23 mouse cellular contexts compared by ENCODE assay signal in genomic region chr15:93494700-93495099, GRCm38 (mm10).
A peak's percentile ranks its signal among the peaks of the same experiment; 100 is the strongest.
DNase-seq lines count a peak whose midpoint lies in the region; ATAC-seq and TF ChIP-seq lines count a peak whose summit lies in the region.
"Had no signal": no experiment of that assay in that cellular context is flagged by ENCODE, and none has a peak within 500 bp of the region (broad histone marks: within the 10 kb centered on the region; RNA-seq: fewer than 3 reads in every experiment).

No protein-coding gene starts in this region.

- peaks cover 13% of the 10 kb centered on the region for H3K36me3 ChIP-seq in heart, embryonic 11.5 days (ENCODE audit: control insufficient read depth, insufficient read depth, low read length)
- peaks cover 10% of the 10 kb centered on the region for H3K36me3 ChIP-seq in lung, embryonic 16.5 days (ENCODE audit: control insufficient read depth, insufficient read depth, low read length)

- peak; percentile 93 for DNase-seq in heart, adult 11 months
- peak; percentile 13 for DNase-seq in kidney, adult 9 months
- DNase-seq in kidney, adult 8-10 months = no peak
- DNase-seq in lung, adult 2 months = no peak
- no peak for DNase-seq in thymus, postnatal 10 days (ENCODE audit: low spot score in 2 of 2)
- DNase-seq: adrenal gland, postnatal 36 days; cerebellum, adult 11-12 months; cerebellum, postnatal 14 days; embryo, embryonic 11 days; kidney, adult 18-20 months; kidney, postnatal 10 days; right cerebral cortex, adult 18-20 months; right cerebral cortex, postnatal 4 days; thymus, postnatal 25 days had no signal

- H3K27ac ChIP-seq in heart, embryonic 11.5 days (ENCODE audit: low read depth, low read length) = no peak overlapping the region
- H3K27ac ChIP-seq in lung, embryonic 16.5 days (ENCODE audit: low read length) = no peak overlapping the region
- H3K27ac ChIP-seq: embryonic facial prominence, embryonic 15.5 days; hindbrain, embryonic 12.5 days; liver, embryonic 14.5 days; midbrain, embryonic 10.5 days had no signal

- TF ChIP-seq POLR2A in lung, adult 2 months (IDR thresholded peaks at IDR 0.05; ENCODE audit: borderline replicate concordance, extremely low read depth, low read depth, low read length) = no peak

- WGBS in heart, embryonic 11.5 days (ENCODE audit: insufficient replicate concordance) = 79% methylated on average over 7 of the region's 7 CpGs
- WGBS in lung, embryonic 16.5 days = 72% methylated on average over 7 of the region's 7 CpGs
- WGBS in lung, adult 2 months = 50% methylated on average over 7 of the region's 7 CpGs

- no peak overlapping the region for H3K4me3 ChIP-seq in heart, embryonic 11.5 days (ENCODE audit: low read depth, low read length)
- no peak overlapping the region for H3K4me3 ChIP-seq in lung, embryonic 16.5 days (ENCODE audit: low read length)
- H3K4me3 ChIP-seq in lung, adult 2 months (replicated peaks; ENCODE audit: extremely low read depth, low read depth, low read length) = no peak overlapping the region
- H3K4me3 ChIP-seq: embryonic facial prominence, embryonic 15.5 days; hindbrain, embryonic 12.5 days; midbrain, embryonic 10.5 days; myocyte had no signal

- H3K9me3 ChIP-seq in heart, embryonic 11.5 days (replicated peaks; ENCODE audit: control insufficient read depth, low read length) = no peaks in the 10 kb centered on the region
- no peaks in the 10 kb centered on the region for H3K9me3 ChIP-seq in lung, embryonic 16.5 days (ENCODE audit: control insufficient read depth, low read length)
- H3K9me3 ChIP-seq: embryonic facial prominence, embryonic 15.5 days; hindbrain, embryonic 12.5 days; midbrain, embryonic 10.5 days had no signal

- H3K27me3 ChIP-seq in heart, embryonic 11.5 days (ENCODE audit: control insufficient read depth, insufficient read depth, low read length) = no peaks in the 10 kb centered on the region
- no peaks in the 10 kb centered on the region for H3K27me3 ChIP-seq in lung, embryonic 16.5 days (ENCODE audit: control insufficient read depth, insufficient read depth, low read depth, low read length)
- H3K27me3 ChIP-seq: embryonic facial prominence, embryonic 15.5 days; hindbrain, embryonic 12.5 days had no signal

- no peak overlapping the region for H3K4me2 ChIP-seq in heart, embryonic 11.5 days
- H3K4me2 ChIP-seq in lung, embryonic 16.5 days (ENCODE audit: low read depth, low read length) = no peak overlapping the region
- H3K4me2 ChIP-seq: embryonic facial prominence, embryonic 15.5 days; hindbrain, embryonic 12.5 days had no signal

- H3K9ac ChIP-seq in heart, embryonic 11.5 days (ENCODE audit: low read depth, low read length) = no peak overlapping the region
- H3K9ac ChIP-seq in lung, embryonic 16.5 days (ENCODE audit: low read length) = no peak overlapping the region
- H3K9ac ChIP-seq: embryonic facial prominence, embryonic 15.5 days; hindbrain, embryonic 12.5 days; liver, embryonic 14.5 days had no signal

- no peak for ATAC-seq in heart, embryonic 11.5 days (replicated peaks; ENCODE audit: insufficient number of reproducible peaks, low FRiP score, low TSS enrichment)
- 0 out of 2 replicates have a peak, but pooled peaks have one; percentile 26 for ATAC-seq in lung, embryonic 16.5 days (ENCODE audit: low read depth)
- ATAC-seq: forebrain, embryonic 14.5 days; midbrain, embryonic 16.5 days had no signal

- no peaks in the 10 kb centered on the region for H3K4me1 ChIP-seq in heart, embryonic 11.5 days (ENCODE audit: control insufficient read depth, insufficient read depth, low read length)
- H3K4me1 ChIP-seq in lung, embryonic 16.5 days (replicated peaks; ENCODE audit: control insufficient read depth, insufficient read depth, low read length) = no peaks in the 10 kb centered on the region
- H3K4me1 ChIP-seq in lung, adult 2 months (ENCODE audit: control insufficient read depth, insufficient read depth, low read length) = peaks cover 18% of the 10 kb centered on the region
- H3K4me1 ChIP-seq: embryonic facial prominence, embryonic 15.5 days; hindbrain, embryonic 12.5 days; midbrain, embryonic 10.5 days had no signal

- no peak for TF ChIP-seq CTCF in lung, adult 2 months (IDR thresholded peaks at IDR 0.05; ENCODE audit: insufficient read depth, low read length)

Comparison
In these comparisons a context has a peak if more than half of its experiments do, and no peak if none do; other contexts are left out.
1. DNase-seq: peak in heart, adult 11 months (single experiment) and kidney, adult 9 months (single experiment); none in kidney, adult 8-10 months (0 of 2), lung, adult 2 months (single experiment) and thymus, postnatal 10 days (0 of 2).